Mouse (Mus musculus) erythroblast, embryonic 14.5 days (primary cell): ENCODE results near the gene Vps29.

ENCODE experiments used
- GATA1 ChIP-seq: IDR thresholded peaks from 2 replicates; pipeline ENCODE4 v1.6.1; 2012; ENCODE audit warnings: low read length, inconsistent platforms, mixed read lengths
- TAL1 ChIP-seq: IDR thresholded peaks from 3 replicates; pipeline ENCODE4 v1.6.1; 2012; ENCODE audit warnings: low read length, inconsistent platforms, mixed read lengths

DNA sequence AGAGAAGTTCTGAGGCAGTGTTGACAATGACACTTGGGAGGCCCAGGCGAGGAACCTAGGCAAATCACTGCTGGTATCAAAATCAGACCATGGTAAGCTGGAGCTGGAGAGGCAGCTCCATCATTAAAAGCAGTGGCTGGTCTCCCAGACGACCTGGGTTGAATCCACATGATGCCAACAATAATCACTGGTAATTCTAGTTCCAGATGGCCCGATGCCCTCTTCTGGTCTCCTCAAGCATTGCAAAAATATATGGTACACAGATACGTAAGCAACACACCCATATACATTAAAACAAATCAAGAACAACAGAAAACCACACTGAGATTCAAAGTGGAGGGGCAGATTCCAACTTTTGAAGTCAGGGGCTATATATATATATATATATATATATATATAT, 8.4 kb upstream of the Vps29 start:
- TF ChIP-seq GATA1: no peak
- no peak for TF ChIP-seq TAL1
